Mouse (Mus musculus) heart, adult 8-10 months (tissue): Measurements from ENCODE around the gene Sinhcaf. TPM values are rescaled to one million over a fixed set of nuclear protein-coding genes. Genes with fewer than 3 reads are reported as not detected.

Experiments used
- DNase-seq: peaks from one replicate; pipeline ENCODE4 v3.0.0; 2022; ENCODE audit warnings: low spot score
- total RNA-seq, 4 experiments: library from RNA; stranded (reverse); gene quantifications; 2 replicates each; pipeline ENCODE4 v1.2.4; 2022

The Sinhcaf gene
- total RNA-seq, 4 experiments from 2014 or later, result 2.7 to 4.9 (median 4.2) TPM

DNA sequence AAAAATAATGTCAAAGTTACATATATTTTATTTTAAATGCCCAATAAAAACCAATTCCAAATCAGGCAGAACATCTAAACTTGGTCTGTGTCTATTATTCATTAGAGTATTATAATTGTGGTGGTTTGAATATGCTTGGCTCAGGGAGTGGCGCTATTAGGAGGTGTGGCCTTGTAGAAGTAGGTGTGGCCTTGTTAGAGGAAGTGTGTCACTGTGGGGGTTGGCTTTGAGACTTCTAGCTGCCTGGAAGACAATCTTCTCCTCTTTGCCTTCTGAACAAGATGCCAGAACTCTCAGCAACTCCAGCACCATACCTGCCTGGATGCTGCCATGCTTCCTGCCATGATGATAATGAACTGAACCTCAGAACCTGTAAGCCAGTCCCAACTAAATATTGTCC lies 72.4 kb downstream of the Sinhcaf start:
- no peak for DNase-seq

Other genes with a start within 250 kb of the Sinhcaf start
- gene Ipo8, start 115.0 kb downstream of the Sinhcaf start, total RNA-seq, result 10 to 100 TPM; 19.8 to 26.7 (median 24.4) TPM
- 1 to 10 TPM; 3.7 to 5.9 (median 4.2) TPM for gene Caprin2, start 50.2 kb downstream of the Sinhcaf start, total RNA-seq
- gene Dennd5b, start 155.2 kb upstream of the Sinhcaf start, total RNA-seq, result 10 to 100 TPM; 14.9 to 20.7 (median 17.2) TPM
- gene Gm10203, start 183.7 kb upstream of the Sinhcaf start, total RNA-seq, result not detected
- gene Etfbkmt, start 193.4 kb upstream of the Sinhcaf start, total RNA-seq, result 10 to 100 TPM; 22.4 to 38.4 (median 26.6) TPM
- 10 to 100 TPM; 16.9 to 17.8 (median 17.6) TPM for gene Amn1, start 242.2 kb upstream of the Sinhcaf start, total RNA-seq